Mouse (Mus musculus) layer of hippocampus, postnatal 10 days (tissue): ENCODE results near the gene Ttc37. TPM values are rescaled to one million over a fixed set of nuclear protein-coding genes. Genes with fewer than 3 reads are reported as not detected.

ENCODE experiments used
- DNase-seq, 2 experiments: peaks; one replicate each; pipeline ENCODE4 v3.0.0; 2021; ENCODE audit warnings: low spot score in 2 of 2
- total RNA-seq, 2 experiments: library from RNA; stranded (reverse); gene quantifications; 2 replicates each; pipeline ENCODE4 v1.2.3; 2021

Gene Ttc37
- total RNA-seq, 2 experiments from 2014 or later = 19.9 to 23.5 TPM

DNA sequence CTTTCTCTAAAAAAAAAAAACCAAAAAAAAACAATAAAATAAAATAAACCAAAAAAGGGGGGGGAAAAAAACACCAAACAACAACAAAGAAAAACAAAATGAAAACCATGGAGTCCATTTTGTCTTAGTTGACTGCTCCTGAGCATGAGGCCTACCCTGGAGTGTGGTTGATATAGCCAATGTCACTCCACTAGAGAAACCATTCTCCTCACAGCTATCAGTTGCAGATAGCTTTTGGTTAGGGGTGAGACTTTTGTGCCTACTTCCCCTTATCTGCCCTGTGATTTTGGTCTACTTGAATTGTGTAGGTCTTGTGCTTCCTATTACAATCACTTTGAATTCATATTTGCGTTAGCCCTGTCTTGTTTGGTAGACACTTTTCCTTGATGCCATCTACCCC, 59.0 kb downstream of the Ttc37 start:
- DNase-seq = no peak

DNA sequence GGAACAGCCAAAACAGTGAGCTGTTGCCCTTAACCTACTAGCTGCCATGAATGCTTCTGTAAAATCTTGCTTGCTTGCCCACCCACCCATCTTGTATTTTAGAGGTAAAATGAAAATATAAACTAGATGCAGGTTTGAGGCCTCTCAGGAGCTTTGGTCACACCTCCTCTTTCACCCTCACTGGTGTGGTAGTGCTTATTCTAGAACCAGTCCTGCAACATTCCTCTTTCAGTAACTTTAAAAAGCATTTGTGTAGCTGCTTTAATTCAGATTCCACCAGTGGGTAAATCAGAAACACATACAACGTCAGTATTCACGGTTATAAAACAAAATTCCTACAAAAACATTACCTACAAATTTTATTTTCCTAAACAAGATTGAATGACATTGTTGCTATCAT, 62.1 kb downstream of the Ttc37 start:
- DNase-seq = no peak

DNA sequence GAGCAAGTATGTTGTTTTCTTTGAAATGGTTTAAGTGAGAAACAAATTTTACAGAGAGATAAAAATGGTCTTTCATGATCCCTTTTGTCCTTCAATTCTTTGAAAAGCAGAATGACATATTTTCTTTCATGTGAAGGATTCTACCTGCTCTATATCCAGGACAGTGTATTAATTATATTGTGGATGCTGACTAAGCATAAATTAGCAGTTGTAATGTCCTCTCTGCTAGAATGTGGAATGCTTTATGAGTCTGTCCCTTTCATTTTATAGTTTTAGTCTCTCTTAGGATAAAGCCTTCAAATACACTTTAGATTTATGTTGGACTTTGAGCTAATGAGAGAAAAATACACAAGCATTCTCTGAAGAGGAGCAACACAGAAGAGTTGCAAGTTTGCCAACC, 75.8 kb downstream of the Ttc37 start:
- no peak for DNase-seq

DNA sequence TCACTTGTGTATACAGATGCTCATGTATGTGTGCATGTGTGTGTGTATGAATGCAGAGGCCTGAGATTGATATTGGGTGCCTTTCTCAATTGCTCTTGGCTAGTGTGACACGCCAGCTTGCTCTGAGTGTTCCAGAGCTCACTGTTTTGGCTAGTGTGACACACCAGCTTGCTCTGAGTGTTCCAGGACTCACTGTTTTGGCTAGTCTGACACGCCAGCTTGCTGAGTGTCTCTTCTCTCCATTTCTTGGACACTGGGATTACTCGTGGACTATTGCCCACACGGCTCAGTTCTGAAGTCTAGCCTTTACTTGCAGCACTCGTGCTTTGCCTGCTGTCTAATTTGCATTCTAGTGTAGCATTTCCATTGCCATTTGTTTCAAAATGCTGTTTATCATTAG, 80.2 kb downstream of the Ttc37 start:
- DNase-seq = peak; percentile 42 to 59

DNA sequence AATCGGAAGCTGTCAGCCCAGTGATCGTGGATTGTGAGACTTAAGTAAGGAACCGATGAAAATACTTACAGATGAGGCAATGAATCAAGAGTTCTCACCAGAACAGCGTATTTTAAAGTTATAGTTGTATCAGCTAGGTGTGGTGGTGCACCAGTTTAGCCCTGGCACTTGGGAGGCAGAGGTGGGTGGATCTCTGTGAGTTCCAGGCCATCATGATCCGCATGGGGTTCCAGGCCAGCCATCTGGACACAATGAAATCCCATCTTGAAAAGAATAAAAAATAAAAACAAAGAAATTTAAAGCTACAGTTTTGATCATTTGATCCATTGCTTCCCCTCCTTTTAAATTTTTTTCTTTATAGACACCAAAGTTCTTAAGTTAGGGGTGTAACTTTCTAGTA, 89.1 kb downstream of the Ttc37 start:
- no peak for DNase-seq

DNA sequence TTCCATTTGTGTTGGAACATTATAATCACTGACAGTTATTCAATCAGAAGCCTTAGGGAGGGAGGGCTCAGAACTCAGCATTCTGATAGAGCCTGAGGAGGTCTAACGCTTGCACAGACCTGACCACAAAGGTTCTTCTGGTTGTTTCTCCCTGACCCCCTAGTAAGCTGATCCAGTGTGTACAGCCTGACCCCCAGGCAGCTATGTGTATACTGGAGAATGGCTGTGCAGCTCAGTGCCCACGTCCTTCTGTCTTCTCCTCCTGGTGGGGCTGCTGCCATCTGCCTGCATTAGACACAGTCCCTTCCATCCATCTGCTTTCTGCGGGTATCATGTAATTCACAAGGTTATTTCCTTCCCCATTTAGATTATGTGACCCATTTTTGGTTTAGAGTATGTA, 90.7 kb downstream of the Ttc37 start:
- DNase-seq = peak; percentile 48 to 62

DNA sequence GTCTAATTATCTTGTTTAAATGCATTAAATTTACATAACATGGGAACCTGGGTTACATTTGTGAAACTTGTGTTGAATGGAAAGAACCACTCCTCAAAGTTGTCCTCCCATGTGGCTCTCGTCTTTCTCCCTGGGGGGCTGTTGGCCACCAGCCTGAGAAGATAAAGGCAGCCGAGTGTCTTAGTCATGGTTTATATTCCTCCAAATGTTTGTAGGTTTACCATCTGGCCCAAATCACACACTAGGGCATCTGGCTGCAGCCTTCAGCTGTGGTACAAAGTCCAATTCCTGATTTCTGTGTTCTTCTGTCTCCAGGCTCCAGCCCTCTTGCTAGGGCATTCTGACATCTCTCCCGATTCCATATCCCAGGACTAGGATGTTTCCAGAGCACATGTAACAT, 91.7 kb downstream of the Ttc37 start:
- no peak for DNase-seq

DNA sequence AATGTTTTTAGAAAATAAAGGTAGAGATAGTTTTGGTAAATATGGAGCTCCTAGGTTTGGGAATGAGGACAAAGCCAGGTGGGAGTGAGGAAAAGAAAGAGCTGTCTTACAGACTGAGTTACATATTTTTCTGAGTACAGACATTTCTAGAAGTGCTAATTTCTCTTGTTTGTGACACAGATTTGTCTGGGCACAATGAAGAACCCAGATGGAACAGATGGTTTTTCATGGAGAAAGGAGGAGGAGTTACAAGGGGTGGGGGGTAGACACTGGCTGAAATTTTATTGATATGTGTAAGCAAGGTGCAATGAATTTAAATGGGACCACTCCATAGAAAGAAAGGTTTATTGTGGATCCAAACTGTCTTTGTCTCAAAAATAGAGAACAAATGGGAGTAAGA, 96.4 kb downstream of the Ttc37 start:
- DNase-seq = no peak

DNA sequence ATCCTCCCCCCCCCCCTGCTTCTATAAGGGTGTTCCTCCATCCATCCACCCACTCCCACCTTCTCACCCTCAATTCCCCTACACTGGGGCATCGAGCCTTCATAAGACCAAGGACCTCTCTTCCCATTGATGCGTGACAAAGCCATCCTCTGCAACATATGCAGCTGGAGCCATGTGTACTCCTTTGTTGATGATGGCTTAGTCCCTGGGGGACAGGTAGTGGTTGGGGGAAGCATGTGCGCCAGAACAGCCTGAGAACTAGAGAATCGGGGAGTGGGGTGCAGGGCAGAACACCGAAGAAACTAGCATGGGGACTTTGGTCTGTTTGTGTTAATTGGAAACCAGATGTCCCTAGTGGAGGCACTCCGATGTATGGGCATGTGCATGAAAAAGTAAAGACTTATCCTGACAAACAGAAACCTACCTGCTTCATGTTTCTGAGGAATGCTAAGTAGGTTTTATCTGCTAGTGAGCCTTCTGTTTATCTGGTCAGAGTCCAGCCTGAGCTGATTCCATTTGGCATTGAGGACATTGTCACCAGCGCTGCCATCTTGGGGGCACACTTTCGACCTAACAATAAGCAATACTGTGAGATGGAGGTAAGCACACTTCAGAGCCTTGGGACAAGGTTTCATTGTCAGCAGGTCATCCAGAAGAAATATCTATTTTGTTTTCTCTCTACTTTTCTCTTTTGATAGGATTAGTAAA, 97.1 kb downstream of the Ttc37 start:
- no peak for DNase-seq

DNA sequence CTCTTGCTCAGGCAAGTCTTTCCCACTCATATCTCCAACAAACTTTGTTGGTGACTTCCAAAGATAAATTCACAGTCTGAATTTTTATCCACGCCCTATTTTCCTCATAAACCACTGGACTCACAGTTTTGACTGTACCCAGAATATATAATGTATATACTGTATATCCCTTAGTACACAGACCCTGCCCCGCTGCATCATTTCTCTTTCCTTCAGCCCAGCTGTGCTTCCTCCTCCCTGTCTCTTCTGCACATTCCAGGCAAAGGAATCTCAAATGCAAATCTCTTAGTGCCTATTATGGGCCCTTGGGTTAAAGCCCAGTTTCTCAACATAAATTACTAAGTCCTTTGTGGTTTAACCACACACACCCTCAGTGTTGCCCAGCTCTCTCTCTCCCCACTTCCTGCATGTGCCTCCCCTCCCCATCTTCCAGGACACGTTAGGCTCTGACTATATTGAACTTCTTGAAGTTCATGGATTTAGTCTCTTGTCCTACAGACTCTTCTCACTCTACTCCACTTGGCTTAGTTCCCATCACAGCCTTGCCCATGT, 98.8 kb downstream of the Ttc37 start:
- no peak for DNase-seq

DNA sequence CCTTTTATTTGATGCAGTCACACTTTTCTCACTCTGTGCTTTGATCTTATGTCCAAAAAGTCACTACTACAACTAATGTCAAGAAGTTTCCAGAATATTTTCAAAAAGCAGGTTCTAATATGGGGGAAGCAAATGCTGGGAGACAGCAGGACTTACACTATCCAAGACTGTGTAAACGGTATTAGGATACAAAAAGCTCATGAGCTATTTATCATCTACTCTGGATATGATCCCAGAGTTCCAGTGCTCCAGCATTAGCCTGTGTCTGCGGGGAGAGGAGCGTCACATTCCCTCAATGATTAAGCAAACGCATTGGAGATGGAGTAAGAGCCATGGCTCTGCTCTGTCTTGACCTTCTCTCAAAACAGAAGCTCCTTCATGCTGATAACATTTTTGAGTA, 101.4 kb downstream of the Ttc37 start:
- no peak for DNase-seq

DNA sequence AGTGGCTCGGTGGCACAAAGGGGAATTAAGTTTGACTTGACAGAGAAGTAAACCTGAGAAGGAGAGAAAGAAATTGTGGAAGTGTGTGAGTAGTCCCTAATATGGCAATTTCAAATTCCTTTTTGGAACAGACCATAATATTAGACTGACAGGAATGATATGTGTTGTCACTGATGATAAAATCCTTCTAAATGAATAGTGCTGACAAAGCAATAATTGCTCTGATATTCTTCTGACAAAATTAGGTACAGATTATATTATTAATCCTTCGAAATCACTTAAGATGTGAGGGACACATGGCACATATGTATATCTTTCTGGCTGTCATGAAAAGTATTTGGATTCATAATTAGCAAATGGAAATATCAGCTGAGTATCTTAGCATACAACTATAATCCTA, 116.4 kb downstream of the Ttc37 start:
- no peak for DNase-seq

DNA sequence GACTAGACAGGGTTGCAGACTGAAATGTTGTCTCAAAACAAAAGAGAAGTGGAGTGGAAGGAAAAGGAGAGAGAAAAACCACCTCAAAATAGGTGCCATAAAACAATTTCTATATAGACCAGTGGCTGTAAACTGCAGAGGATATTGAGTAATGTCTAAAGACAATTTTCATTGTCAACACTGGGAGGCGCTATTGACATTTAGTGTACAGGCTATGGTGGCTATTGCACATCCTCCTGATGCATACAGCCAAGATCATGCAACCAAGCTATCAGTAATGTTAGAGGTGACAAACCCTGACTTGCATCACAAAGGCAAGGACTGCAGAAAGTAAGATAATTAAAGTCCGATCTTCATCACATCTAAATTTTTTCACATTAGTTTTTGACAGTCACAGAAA, 116.9 kb downstream of the Ttc37 start:
- no peak for DNase-seq

Other genes starting within 250 kb of the Ttc37 start
- gene Rhobtb3, start 154.8 kb upstream of the Ttc37 start, total RNA-seq = 10 to 100 TPM; 24.9 to 26.0 TPM
- under 1 TPM; 0.51 to 0.62 TPM for gene Spata9, start 131.6 kb upstream of the Ttc37 start, total RNA-seq
- gene Rfesd, start 80.0 kb upstream of the Ttc37 start, total RNA-seq = 10 to 100 TPM; 19.7 to 20.4 TPM
- gene Gpr150, start 41.7 kb upstream of the Ttc37 start, total RNA-seq = 1 to 10 TPM; 4.5 to 4.7 TPM
- gene Arsk, start 74 bp upstream of the Ttc37 start, total RNA-seq = 1 to 10 TPM; 4.8 to 5.1 TPM
- gene Fam81b, start 206.3 kb downstream of the Ttc37 start, total RNA-seq = under 1 TPM; 0.20 to 0.53 TPM